30 mouse cellular contexts compared by ENCODE assay signal in genomic region chr2:46366135-46366485, GRCm38 (mm10).
A peak's percentile ranks its signal among the peaks of the same experiment; 100 is the strongest.
DNase-seq lines count a peak whose midpoint lies in the region; ATAC-seq and TF ChIP-seq lines count a peak whose summit lies in the region.
"Had no signal": no experiment of that assay in that cellular context is flagged by ENCODE, and none has a peak within 500 bp of the region (broad histone marks: within the 10 kb centered on the region; RNA-seq: fewer than 3 reads in every experiment).

No protein-coding gene starts in this region.

- ATAC-seq in forebrain, postnatal 0 days = no peak
- no peak for ATAC-seq in forebrain, embryonic 15.5 days (replicated peaks)
- no peak for ATAC-seq in hindbrain, postnatal 0 days
- no peak for ATAC-seq in cerebellum, adult (ENCODE audit: insufficient number of reproducible peaks, low FRiP score, low TSS enrichment)
- ATAC-seq: forebrain, embryonic 16.5 days; midbrain, embryonic 16.5 days had no signal

- H3K4me2 ChIP-seq in forebrain, postnatal 0 days (ENCODE audit: low read depth) = no peak overlapping the region
- no peak overlapping the region for H3K4me2 ChIP-seq in forebrain, embryonic 15.5 days (replicated peaks)
- H3K4me2 ChIP-seq in hindbrain, postnatal 0 days (ENCODE audit: low read depth, low read length) = no peak overlapping the region
- H3K4me2 ChIP-seq: embryonic facial prominence, embryonic 13.5 days; heart, embryonic 13.5 days; hindbrain, embryonic 15.5 days; kidney, embryonic 15.5 days; limb, embryonic 13.5 days; liver, embryonic 11.5 days; lung, embryonic 15.5 days; midbrain, embryonic 11.5 days had no signal

- no peak overlapping the region for H3K9ac ChIP-seq in forebrain, postnatal 0 days
- H3K9ac ChIP-seq in forebrain, embryonic 15.5 days (replicated peaks) = no peak overlapping the region
- H3K9ac ChIP-seq in hindbrain, postnatal 0 days (replicated peaks; ENCODE audit: low read length) = no peak overlapping the region
- H3K9ac ChIP-seq: embryonic facial prominence, embryonic 13.5 days; heart, embryonic 13.5 days; hindbrain, embryonic 15.5 days; kidney, embryonic 15.5 days; limb, embryonic 13.5 days; lung, embryonic 15.5 days had no signal

- 74% methylated on average over 3 of the region's 3 CpGs for WGBS in forebrain, postnatal 0 days
- 81% methylated on average over 3 of the region's 3 CpGs for WGBS in forebrain, embryonic 15.5 days
- WGBS in hindbrain, postnatal 0 days = 91% methylated on average over 3 of the region's 3 CpGs

- H3K27me3 ChIP-seq in forebrain, postnatal 0 days (ENCODE audit: insufficient read depth, low read length) = no peaks in the 10 kb centered on the region
- no peaks in the 10 kb centered on the region for H3K27me3 ChIP-seq in forebrain, embryonic 15.5 days
- H3K27me3 ChIP-seq in hindbrain, postnatal 0 days (ENCODE audit: insufficient read depth, low read length) = no peaks in the 10 kb centered on the region
- H3K27me3 ChIP-seq: embryonic facial prominence, embryonic 13.5 days; heart, embryonic 13.5 days; hindbrain, embryonic 15.5 days; kidney, embryonic 15.5 days; limb, embryonic 13.5 days; lung, embryonic 15.5 days had no signal

- no peak for TF ChIP-seq CTCF in forebrain, postnatal 0 days (IDR thresholded peaks at IDR 0.05; ENCODE audit: low read depth)
- TF ChIP-seq CTCF in layer of hippocampus, adult 2 months (conservative IDR thresholded peaks at IDR 0.05) = no peak
- no peak for TF ChIP-seq CTCF in hindbrain, postnatal 0 days (IDR thresholded peaks at IDR 0.05; ENCODE audit: low read depth)

- no peak overlapping the region for H3K27ac ChIP-seq in forebrain, postnatal 0 days (ENCODE audit: low read depth, low read length)
- H3K27ac ChIP-seq in forebrain, embryonic 15.5 days (replicated peaks) = no peak overlapping the region
- peak overlapping the region; percentile 88 for H3K27ac ChIP-seq in layer of hippocampus, adult 2 months
- no peak overlapping the region for H3K27ac ChIP-seq in hindbrain, postnatal 0 days
- H3K27ac ChIP-seq: embryonic facial prominence, embryonic 13.5 days; forebrain, embryonic 10.5 days; gastrocnemius, adult 2 months; heart, embryonic 13.5 days; hindbrain, embryonic 10.5 days; hindbrain, embryonic 15.5 days; kidney, embryonic 15.5 days; limb, embryonic 13.5 days; lung, embryonic 15.5 days had no signal

- H3K4me3 ChIP-seq in forebrain, postnatal 0 days (ENCODE audit: low read depth, low read length) = no peak overlapping the region
- no peak overlapping the region for H3K4me3 ChIP-seq in forebrain, embryonic 15.5 days
- H3K4me3 ChIP-seq in layer of hippocampus, adult 2 months = no peak overlapping the region
- H3K4me3 ChIP-seq in hindbrain, postnatal 0 days (ENCODE audit: low read length) = no peak overlapping the region
- H3K4me3 ChIP-seq: embryonic facial prominence, embryonic 13.5 days; forebrain, embryonic 10.5 days; gastrocnemius, adult 2 months; heart, embryonic 13.5 days; hindbrain, embryonic 10.5 days; hindbrain, embryonic 15.5 days; kidney, embryonic 15.5 days; limb, embryonic 13.5 days; lung, embryonic 15.5 days had no signal

- no peaks in the 10 kb centered on the region for H3K9me3 ChIP-seq in forebrain, postnatal 0 days (ENCODE audit: low read length)
- no peaks in the 10 kb centered on the region for H3K9me3 ChIP-seq in forebrain, embryonic 15.5 days
- H3K9me3 ChIP-seq in hindbrain, postnatal 0 days (ENCODE audit: low read length) = no peaks in the 10 kb centered on the region
- H3K9me3 ChIP-seq: embryonic facial prominence, embryonic 13.5 days; forebrain, embryonic 10.5 days; G1E; heart, embryonic 13.5 days; hindbrain, embryonic 10.5 days; hindbrain, embryonic 15.5 days; kidney, embryonic 15.5 days; limb, embryonic 13.5 days; lung, embryonic 15.5 days had no signal

- peak; percentile 5 for DNase-seq in forebrain, postnatal 0 days
- peak; percentile 42 to 76 for DNase-seq in layer of hippocampus, adult 2 months (ENCODE audit: low spot score in 2 of 2)
- no peak for DNase-seq in layer of hippocampus, adult 9-10 months (ENCODE audit: low spot score)
- peak; percentile 8 for DNase-seq in right cerebral cortex, postnatal 25 days
- DNase-seq in right cerebral cortex, postnatal 10 days (ENCODE audit: low spot score in 2 of 2) = no peak
- DNase-seq in hindbrain, postnatal 0 days (ENCODE audit: low spot score) = no peak
- DNase-seq: cerebellum, adult 18-20 months; cerebellum, postnatal 10 days; gastrocnemius, adult 2 months; gastrocnemius, postnatal 36 days; kidney, adult 18-20 months; kidney, postnatal 25 days; spleen, adult 18-20 months; thymus, adult 18-20 months; thymus, postnatal 25 days had no signal

- H3K4me1 ChIP-seq in forebrain, postnatal 0 days (ENCODE audit: insufficient read depth) = no peaks in the 10 kb centered on the region
- no peaks in the 10 kb centered on the region for H3K4me1 ChIP-seq in forebrain, embryonic 15.5 days
- no peaks in the 10 kb centered on the region for H3K4me1 ChIP-seq in hindbrain, postnatal 0 days (ENCODE audit: insufficient read depth, low read length)
- H3K4me1 ChIP-seq: embryonic facial prominence, embryonic 13.5 days; forebrain, embryonic 10.5 days; heart, embryonic 13.5 days; hindbrain, embryonic 10.5 days; hindbrain, embryonic 15.5 days; kidney, embryonic 15.5 days; limb, embryonic 13.5 days; lung, embryonic 15.5 days had no signal

- H3K36me3 ChIP-seq in forebrain, postnatal 0 days (ENCODE audit: insufficient read depth) = no peaks in the 10 kb centered on the region
- H3K36me3 ChIP-seq in forebrain, embryonic 15.5 days = no peaks in the 10 kb centered on the region
- no peaks in the 10 kb centered on the region for H3K36me3 ChIP-seq in hindbrain, postnatal 0 days (ENCODE audit: insufficient read depth, low read length)
- H3K36me3 ChIP-seq: embryonic facial prominence, embryonic 13.5 days; forebrain, embryonic 10.5 days; G1E; heart, embryonic 13.5 days; hindbrain, embryonic 10.5 days; hindbrain, embryonic 15.5 days; kidney, embryonic 15.5 days; limb, embryonic 13.5 days; lung, embryonic 15.5 days had no signal

Comparison
In these comparisons a context has a peak if more than half of its experiments do, and no peak if none do; other contexts are left out.
1. DNase-seq: peak in forebrain, postnatal 0 days (single experiment), layer of hippocampus, adult 2 months (2 of 2) and right cerebral cortex, postnatal 25 days (single experiment); none in layer of hippocampus, adult 9-10 months (single experiment), right cerebral cortex, postnatal 10 days (0 of 2) and hindbrain, postnatal 0 days (single experiment).